Mouse (Mus musculus): ENCODE measurements around the gene Appl2.

Gene Appl2

DNA sequence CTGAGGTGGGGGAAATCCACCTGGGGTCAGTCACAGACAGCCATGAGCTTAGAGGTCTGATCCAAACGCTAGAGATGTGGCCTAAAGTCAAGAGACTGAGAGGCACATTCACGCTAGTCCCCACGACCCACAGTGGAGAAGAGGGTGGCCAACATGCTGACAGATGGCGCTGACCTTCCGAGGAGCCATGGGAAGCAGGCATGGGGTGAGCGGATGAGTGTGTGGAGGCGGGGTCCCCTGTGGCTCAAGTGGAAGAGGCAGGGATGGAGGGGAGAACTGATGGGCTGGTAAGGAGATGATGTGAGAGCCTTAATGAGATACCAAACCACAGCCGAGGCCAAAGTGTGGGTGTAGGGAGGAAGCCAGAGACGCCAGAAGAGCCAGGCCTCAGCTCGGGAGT lies 16.8 kb downstream of the Appl2 start:
- DNase-seq (ENCODE audit: low spot score): no peak

DNA sequence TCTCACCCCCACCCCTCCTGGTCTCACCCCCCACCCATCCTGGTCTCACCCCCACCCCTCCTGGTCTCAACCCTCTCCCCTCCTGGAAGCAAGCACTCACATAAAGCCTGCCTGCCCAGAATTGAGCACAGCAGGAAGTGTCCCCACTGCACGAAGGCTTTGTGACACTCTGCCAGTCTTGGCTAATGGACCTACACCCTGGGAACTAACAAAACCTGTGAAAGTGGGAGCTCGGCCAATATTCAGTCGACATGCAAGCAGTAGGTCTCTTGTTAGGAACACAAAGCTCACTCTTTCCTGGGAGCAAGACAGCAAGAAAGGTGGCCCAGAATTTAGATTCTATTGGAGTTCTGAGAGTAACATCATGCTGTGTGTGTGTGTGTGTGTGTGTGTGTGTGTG lies 17.6 kb downstream of the Appl2 start:
- DNase-seq (ENCODE audit: low spot score): no peak

DNA sequence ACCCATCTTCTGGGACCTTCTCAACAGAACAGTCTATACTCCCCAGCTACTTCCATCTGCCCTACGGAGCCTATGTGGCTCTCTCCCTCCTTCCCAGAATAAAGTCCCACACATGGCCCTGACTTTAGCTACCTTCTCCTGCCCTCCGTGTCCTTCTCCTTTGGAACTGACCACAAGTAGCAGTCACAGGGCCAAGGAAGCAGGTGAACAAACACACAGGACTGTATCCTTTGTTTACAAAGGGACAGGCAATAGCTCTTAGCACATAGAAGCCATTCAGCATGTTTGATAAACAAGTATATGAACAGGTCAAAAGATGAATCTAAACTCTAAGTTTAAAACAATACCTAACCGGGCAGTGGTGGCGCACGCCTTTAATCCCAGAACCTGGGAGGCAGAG lies 18.7 kb downstream of the Appl2 start:
- DNase-seq (ENCODE audit: low spot score): no peak

DNA sequence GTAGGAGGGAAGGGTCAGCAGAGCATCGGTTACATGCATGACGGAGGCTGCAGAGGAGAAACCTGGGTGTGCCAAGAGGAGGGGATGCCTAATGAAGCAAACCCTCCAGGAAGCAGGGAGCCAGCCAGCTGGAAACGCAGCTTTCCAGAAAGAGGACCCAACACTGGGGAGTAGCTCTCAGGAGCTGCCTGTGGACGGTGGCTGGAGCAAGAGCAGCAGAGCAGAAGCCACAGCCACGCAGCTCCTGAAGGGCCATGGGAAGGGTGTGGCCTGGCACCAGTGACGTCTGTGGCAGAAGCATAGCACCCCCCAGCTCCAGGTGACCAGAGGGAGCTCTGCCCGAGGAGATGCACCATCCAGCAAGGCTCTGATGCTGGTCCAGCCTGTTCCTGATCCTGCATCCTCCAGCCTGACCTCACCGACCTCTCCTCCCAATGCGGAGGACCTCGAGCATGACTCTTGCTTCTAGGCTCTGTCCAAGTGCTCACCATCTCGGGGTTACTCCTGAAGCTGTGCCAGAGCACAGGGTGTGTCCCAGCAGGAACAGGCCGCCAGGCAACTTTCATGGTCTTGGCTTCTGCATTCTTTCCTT lies 19.3 kb downstream of the Appl2 start:
- DNase-seq (ENCODE audit: low spot score): no peak

DNA sequence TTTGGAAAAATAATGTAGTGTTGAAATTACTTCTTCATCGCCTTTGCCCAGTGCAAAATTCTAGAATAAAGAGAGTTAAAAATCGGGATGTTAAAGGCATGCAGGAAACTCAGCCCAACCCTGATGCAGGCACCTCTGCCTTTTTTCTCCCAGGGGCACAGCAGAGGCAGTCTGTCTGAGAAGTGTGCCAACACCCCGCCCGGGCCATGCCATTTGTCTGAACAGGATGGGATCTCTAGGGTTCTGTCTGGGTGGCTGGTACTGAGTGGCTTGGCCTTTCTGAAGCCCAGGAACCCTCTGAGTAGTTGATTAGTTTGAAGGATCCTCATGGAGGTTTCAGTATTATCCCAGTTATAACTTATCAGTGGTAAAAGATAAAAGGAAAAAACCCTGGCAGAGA lies 20.3 kb downstream of the Appl2 start:
- no peak for DNase-seq (ENCODE audit: low spot score)

DNA sequence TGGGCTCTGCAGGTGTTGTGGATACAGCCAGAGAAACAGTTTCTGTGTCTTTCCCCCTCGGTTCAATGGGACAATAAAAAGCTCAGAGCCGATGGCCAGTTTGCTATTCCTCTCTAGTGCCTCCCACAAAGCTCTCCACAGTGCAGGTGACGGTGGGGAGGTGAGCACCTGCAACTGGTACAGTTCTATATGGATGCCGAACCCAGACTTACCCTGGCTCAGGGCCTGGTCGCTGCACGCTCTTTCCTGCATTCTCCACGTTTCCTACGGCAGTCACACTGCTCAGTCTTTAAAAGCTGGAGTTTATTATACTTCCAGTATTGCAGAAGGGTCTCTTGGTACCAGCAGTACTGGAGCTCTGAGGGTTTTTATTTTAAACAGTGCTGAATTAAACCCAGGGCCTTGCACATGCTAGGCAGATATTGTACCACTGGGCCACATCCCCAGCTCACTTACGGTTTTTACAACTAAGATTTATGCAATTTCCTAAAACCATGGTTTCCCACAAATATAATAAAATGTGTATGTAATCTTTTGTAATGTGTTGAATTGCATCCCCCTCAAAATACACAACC lies 21.3 kb downstream of the Appl2 start:
- no peak for DNase-seq (ENCODE audit: low spot score)

DNA sequence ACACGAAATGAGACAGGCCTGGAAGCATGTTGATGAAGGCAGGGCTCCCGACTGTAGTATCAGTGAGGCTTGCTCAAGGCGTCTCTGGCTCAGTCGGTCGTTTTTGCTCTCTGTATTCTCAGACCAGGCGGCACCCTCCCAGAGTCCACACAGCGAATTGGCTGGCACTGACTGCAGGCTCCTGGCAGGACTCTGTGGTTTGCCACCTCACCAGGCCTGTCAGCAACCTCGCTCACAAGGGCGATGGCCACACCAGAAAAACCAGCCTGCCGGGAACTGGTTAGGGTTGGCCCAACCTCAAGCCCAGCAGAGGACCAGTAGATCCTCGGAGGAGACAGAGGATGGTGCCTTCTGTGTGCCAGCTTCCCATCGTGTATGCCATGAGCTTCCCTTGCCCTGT lies 23.7 kb downstream of the Appl2 start:
- no peak for DNase-seq (ENCODE audit: low spot score)

DNA sequence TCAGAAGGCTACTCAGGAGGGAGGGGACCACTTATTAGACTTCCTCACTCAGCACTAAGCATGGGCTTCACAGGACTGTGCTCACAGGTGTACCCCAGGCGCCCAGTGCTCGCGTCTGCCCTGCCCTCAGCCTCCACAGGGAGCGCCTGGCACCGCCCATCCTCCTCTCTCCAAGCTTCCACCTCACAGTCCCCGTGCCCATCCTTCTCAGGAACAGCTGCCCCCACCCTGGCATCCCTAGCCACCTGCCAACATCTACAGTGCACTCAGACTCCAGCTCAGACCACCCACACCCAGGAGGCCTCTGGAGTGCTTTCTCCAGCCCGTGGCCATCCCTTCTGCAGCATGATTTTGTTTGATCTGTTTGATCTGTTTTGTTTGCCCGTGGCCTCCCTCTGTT lies 24.5 kb downstream of the Appl2 start:
- DNase-seq (ENCODE audit: low spot score): no peak

DNA sequence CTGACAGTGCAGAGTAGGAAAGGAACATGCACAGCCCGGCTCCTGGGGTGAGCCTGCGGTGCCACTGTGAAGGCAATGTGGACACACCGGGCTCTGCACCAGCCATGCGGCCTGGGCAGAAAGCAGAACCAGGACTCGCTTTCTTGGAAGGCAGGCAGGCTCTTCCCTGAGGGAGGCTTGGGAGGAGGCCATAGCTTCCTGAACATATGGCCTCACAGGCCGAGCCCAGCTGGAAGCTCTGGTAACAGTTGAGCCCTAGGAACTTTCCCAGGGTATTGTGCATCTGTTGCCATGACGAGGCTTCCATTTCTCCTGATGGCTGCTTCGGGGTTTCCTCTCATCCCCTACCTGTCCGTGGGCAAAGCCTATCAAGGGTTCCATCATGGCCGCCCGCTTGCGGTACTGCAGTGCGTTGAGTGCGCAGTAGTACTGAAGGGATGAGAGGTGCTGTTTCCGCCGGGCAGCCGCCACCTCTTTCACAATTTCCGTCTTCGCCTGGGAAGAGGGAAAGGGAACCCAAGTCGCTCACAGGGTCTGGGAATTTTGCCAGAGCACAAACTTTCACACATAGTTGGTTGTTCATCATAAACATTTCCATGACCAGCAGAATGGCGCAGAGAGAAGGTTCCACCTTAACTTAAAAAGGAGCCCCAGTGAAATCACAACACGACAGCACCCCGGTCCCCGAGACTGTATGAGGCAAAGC lies 28.0 kb downstream of the Appl2 start:
- DNase-seq (ENCODE audit: low spot score): no peak

DNA sequence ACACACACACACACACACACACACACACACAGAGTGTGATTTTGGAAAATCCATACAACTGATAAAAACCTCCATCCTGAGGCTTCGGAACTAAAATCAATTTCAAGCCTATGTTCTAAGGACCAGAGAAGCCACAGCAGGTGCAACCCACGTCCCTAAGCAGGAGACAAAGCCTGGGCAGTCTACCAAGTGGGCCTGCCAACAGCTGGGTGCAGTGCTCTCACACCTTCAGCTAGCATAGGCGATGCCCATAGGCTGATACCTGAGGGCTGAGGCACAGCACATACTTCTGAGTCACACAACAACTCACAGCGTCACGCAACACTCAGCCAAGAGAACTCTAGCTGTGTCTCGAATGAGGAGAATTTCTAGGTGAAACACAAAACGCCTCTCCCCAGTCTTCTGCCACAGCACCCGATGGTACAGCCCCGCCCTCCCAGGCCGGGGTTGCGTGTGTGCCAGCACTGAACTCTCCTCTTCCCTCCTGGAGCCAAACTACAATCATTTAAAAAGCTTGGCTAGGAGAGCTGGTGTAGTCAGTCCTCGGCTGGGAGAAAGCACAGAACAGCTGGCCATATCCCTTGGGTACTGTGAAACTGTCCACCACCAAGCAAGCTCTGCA lies 29.6 kb downstream of the Appl2 start:
- DNase-seq (ENCODE audit: low spot score): no peak

DNA sequence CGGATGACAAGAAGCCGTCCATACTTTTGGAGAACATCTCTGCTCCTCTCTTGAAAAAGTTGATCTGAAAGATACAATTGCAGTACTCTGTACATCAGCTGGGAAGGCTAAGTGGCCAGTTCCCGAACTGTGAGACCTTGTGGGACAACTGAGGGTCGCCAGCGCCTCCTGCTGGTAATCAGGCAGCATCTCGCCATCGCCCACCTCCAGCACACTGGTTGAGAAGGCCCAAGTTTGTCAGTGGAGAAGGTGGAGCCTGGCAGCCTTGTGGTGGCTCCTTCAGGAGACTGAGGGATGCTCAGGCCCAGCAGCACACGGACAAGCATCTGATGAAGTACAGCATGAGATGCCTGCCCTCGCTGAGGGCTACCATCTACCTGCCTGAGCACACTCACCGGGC lies 31.2 kb downstream of the Appl2 start:
- DNase-seq (ENCODE audit: low spot score): no peak

DNA sequence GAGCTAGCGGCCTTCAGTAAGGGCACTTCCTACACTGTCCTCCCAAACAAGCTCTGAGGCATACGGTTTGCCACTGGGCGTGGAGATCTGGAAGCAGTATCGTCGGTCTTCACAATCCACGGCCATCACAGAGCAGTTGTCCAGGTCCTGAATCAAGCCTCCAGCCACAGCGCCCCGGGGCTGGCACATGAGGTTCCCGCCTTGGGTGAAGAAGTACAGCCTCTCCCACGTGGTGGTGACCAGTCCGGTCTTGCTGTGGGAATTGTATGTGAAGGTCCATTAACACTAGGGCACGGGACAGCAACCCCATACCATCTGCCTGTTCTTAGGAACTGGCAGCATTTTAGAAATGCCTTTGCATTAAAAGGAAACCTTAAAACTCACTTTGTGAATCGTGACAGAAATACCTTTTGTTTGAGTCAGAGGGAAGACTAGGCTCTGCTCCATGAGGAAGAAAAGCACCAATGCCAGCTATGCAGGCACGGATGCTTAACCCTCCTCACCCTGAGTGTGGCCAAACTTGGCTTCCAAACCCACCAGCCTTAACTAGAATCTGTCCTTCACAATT lies 35.8 kb downstream of the Appl2 start:
- DNase-seq (ENCODE audit: low spot score): no peak

DNA sequence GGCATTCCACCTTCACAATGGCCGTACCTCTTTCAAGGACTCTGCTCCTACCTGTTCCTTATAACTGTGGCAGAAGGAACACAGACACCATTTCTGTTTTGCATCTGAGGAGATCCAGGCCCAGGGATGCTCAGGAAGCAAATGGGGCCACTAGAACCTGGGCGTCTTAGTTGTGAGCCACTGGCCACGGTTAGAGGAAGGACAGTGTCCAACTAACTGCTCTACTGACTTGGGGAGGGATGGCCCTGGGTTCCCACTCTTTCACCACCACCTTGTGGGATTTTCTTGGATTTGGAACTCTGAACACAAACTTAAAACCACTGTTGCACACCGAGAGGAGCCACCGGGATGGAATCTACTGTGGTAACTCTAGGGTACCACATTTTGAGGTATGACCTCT lies 36.7 kb downstream of the Appl2 start:
- no peak for DNase-seq (ENCODE audit: low spot score)

DNA sequence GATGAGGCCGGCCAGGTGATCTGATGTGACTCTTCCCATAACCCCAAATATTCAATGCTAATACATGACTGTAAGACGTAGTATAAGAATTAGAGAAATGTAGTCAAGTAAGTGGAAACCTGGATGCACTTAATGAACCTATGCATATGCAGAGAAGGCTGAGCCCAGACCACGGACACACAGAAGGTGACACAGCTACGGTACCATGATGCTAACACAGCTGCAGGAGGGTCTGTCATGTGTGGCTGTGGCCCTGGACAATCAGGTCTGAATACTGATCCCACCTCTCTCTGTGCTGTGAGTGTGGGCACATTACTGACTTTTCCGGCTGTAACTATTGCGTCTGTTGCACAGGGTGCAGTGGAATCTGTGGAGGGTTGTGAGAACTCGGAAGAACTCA lies 38.0 kb downstream of the Appl2 start:
- no peak for DNase-seq (ENCODE audit: low spot score)

DNA sequence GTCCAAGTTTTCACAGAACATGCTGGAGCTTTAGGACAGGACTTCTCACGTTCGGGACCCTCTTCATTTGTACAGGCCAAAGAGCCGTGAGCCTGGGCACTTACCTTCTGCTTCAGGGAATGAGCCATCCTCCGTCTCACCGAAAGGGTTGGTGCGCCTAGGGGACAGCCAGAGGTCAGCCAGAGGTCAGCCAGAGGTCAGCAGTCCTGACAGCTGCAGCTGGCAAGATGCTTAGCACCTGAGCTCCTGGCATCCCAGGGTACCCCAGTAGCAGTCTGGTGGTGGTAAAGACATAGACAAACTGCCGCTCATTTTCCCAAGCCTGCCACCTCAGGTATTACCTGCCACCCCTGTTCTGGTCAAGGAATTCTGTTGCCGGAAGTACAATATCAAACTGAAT lies 39.9 kb downstream of the Appl2 start:
- no peak for DNase-seq (ENCODE audit: low spot score)

DNA sequence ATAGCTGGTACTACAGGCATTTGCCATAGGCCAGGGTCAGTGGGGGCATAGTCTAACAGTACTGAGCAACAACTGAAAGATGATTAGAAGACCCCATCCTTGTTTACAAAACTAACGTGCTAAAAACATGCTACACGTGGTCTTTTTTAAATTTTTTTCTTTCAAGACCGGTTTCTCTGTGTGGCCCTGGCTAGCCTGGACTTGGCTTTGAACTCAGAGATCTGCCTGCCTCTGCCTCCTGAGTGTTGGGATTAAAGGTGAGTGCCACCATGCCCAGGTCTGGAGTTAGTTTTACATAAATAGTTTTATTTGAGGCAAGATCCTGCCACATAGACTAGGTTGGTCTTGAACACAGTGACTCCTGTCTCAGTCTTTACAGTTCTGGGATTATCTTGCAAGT lies 41.4 kb downstream of the Appl2 start:
- no peak for DNase-seq (ENCODE audit: low spot score)

DNA sequence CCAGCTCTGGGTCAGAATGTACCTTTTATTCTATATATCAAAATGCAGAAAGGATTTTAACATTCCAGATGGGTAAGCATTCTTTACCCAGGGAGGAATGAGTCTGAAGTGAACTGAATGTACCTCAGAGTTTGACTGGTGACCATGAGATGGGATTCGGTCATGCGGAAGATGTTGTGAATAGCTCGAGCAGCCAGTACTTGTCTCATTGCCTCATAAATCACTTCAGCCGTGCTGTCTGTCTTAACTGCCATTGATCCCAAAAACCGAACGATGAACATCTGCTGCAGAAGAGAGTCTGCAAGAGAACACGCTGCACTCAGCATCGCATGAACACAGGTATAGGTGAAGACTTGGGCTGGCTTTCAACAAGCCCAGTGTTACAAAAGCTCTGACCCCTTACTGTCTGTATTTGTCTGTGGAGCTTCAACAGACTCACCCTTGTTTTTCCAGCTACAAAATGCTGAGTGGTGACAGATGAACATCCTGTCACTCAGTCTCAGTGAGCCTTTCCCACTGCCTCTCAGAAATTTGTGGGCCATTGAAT lies 42.8 kb downstream of the Appl2 start:
- no peak for DNase-seq (ENCODE audit: low spot score)

DNA sequence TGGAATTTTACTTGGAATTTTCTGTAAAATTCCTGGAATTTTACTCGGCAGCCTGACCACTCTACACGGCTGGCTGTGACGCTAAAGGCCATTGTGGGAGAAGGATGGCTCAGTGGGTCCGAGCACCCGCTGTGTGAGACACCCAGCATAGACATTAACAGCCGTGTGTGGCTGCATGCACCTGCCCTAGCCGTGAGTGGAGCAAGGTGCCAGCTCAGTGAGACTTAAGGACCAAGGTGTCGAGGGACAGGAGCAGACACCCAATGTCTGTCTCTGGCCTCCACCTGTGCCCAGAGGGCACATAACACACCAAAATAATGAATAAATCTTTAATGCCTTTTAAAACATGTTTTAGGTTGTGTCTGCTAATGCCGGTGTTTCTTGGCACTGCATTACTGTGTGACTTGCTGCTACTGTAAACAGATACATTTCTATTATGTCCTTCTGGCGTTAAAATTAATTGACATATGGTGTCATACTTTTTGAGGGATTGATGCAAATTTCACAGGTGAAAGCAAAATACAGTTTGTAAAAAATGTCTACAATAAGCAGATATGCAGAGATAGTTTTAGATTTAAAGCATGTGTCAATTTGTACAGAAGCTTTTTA lies 44.5 kb downstream of the Appl2 start:
- no peak for DNase-seq (ENCODE audit: low spot score)

DNA sequence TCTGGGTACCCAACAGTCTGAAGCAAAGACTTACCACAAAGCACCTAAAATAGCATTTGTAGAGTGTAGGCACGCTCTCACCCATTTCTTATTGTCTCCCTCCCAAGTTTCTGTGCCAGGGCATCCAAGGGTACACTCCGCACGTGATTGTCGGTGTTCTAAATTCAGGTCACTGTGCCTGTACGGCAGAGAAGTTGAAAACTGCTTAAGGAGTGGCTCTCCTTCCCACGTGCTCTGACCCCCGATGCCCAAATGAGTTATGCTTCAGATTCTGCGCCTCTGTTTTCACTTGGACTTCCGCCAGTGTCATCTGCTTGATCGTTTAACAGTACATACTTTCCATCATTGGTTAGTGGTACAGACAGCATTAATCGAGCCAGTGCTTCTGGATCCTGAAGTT lies 47.9 kb downstream of the Appl2 start:
- no peak for DNase-seq (ENCODE audit: low spot score)

DNA sequence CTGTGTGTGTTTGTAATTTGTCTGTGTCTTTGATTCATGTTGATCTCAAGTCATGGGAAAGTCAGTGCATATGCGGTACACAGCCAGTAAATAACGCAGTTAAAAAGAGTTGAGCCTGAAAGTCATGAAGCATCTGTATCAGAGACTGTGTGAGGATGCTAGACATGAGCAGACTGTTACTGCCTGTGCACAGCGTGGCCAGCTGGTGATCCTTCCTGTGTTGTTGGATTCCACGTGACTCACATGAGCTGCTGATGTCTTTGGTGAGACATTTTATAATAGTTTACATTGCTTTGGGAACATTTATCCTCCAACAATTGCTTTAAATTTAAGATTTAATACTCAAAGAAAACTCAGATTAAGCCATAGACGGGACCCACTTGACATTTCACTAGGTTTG lies 54.0 kb downstream of the Appl2 start:
- no peak for DNase-seq (ENCODE audit: low spot score)

DNA sequence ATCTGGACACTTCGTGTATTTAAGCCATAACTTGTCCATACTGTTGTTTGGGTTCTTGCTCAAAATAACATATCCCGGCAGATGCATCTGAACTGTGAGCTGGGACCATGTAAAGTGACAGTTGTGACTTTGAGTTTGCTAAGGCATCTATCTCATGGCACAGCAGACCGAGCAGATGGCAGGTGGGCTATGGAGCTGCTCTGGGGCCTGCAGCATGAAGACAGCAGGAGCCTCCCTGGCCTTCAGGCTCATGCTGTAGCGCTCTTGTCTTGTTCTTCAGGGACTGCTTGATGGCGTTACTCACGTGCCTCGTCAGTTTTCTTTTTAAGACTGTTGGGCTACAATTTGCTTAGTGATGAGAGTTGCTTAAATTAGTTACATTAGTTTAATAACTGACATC lies 55.9 kb downstream of the Appl2 start:
- DNase-seq (ENCODE audit: low spot score): no peak

DNA sequence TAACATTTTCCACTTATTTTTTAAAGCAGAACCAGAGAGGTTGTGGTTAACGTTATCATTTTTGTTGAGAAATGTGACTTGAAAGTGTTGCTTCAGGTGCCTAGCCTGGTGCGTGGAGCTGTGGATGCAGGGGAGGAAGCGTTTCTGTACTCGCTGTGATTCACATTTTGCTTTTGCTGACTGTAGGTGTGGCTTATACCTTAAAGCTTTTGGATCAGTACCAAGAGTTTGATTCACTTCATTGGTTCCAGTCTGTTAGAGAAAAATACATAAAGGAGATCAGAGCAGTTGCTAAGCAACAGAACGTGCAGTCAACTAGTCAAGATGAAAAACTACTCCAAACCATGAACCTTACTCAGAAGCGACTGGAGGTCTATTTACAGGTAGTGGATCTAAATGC lies 57.7 kb downstream of the Appl2 start:
- no peak for DNase-seq (ENCODE audit: low spot score)
